Comparison of ENCODE assay signal across 8 mouse cellular contexts in the genomic region with DNA sequence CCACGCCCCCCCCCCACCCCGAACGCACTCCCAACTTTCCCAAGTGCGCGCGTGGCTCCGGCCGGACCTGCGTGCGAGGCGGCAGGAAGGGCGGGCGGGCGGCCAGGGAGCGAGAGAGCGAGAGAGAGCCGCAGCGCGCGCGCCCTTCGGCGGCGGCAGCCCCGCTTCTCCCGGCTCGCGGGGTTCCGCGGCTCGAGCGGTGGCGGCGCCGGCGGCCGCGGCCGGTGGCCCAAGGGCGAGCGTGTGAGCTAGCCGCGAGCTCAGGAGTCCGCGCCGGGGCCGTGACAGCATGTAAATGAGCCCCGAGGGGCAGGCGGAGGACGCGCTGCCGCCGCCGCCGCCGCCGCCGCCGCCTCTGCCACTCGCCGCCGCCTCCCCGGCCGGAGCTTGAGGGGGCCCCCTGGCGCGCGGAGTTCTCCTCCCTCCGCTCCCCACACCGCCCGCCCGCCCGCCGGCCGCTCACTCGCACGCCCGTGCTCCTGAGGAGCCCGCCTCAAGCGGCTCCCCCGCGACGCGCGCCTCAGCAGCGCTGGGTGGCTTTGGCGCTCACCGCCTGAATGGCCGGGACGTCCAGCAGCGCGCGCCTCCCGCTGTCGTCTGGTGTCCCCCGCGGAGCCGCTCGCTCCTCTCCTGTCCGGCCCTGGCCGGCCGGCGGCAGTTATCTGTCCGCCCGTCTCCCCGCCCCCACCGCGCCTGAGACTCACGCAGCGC. TPM values are rescaled to one million over a fixed set of nuclear protein-coding genes. Genes with fewer than 3 reads are reported as not detected.
DNase-seq lines count a peak whose midpoint lies in the region; ATAC-seq and TF ChIP-seq lines count a peak whose summit lies in the region.

No protein-coding gene starts in this region.

- no peak overlapping the region for H3K27ac ChIP-seq in ES-E14 (ENCODE audit: insufficient read depth, low read depth, low read length, poor library complexity, severe bottlenecking)
- H3K27ac ChIP-seq in brown adipose tissue, adult 24 weeks (replicated peaks; ENCODE audit: low read depth, low read length) = peak overlapping the region; percentile 68
- H3K27ac ChIP-seq in forebrain, embryonic 14.5 days (ENCODE audit: low read depth, low read length) = no peak overlapping the region

- peak overlapping the region; percentile 67 for H3K4me2 ChIP-seq in forebrain, embryonic 14.5 days (ENCODE audit: low read length)

- 0 out of 4 replicates have a peak, but pooled peaks cover 0 to 2% of the 10 kb centered on the region in 2 experiments for H3K4me1 ChIP-seq in ES-E14 (ENCODE audit: control insufficient read depth in 2 of 2, insufficient read depth in 2 of 2, low read length in 2 of 2, poor library complexity in 1 of 2)
- H3K4me1 ChIP-seq in brown adipose tissue, adult 24 weeks (ENCODE audit: control insufficient read depth, insufficient read depth, insufficient read length, low read length) = no peaks in the 10 kb centered on the region; the same call in 1 of the 2 replicates
- H3K4me1 ChIP-seq in forebrain, embryonic 14.5 days (ENCODE audit: control insufficient read depth, insufficient read depth, low read length) = no peaks in the 10 kb centered on the region
- H3K4me1 ChIP-seq in megakaryocyte, embryonic 14.5 days = peaks cover 14% of the 10 kb centered on the region

- H3K27me3 ChIP-seq in forebrain, embryonic 14.5 days (replicated peaks; ENCODE audit: control insufficient read depth, insufficient read depth, low read length) = peaks cover 26% of the 10 kb centered on the region
- H3K27me3 ChIP-seq in megakaryocyte, embryonic 14.5 days (replicated peaks) = peaks cover 10% of the 10 kb centered on the region

- H3K4me3 ChIP-seq in ES-E14 (ENCODE audit: insufficient read depth in 1 of 2, low read depth in 1 of 2, low read length in 2 of 2, poor library complexity in 1 of 2, severe bottlenecking in 1 of 2) = peak overlapping the region; percentile 57 to 74; a peak in 3 of 4 replicates
- peak overlapping the region; percentile 71 for H3K4me3 ChIP-seq in brown adipose tissue, adult 24 weeks (ENCODE audit: insufficient read depth, low read depth, low read length)
- H3K4me3 ChIP-seq in forebrain, embryonic 14.5 days (ENCODE audit: low read depth, low read length) = peak overlapping the region; percentile 43
- peak overlapping the region; percentile 93 for H3K4me3 ChIP-seq in megakaryocyte, embryonic 14.5 days (replicated peaks)

- in situ Hi-C loops in ES-E14 (cut with MboI; ENCODE audit: low sequenced_read_pairs in 2 of 2, unreplicated experiment in 2 of 2) = no loop called here

- no peaks in the 10 kb centered on the region for H3K9me3 ChIP-seq in ES-E14 (ENCODE audit: control insufficient read depth, insufficient read depth, low read depth, low read length)
- no peaks in the 10 kb centered on the region for H3K9me3 ChIP-seq in forebrain, embryonic 14.5 days (replicated peaks; ENCODE audit: control insufficient read depth, low read length)
- H3K9me3 ChIP-seq in megakaryocyte, embryonic 14.5 days = peaks cover 7% of the 10 kb centered on the region; the same call in 1 of the 2 replicates

- 23% methylated on average over 47 of the region's 109 CpGs for WGBS in forebrain, embryonic 14.5 days

- no peaks in the 10 kb centered on the region for H3K36me3 ChIP-seq in ES-E14 (ENCODE audit: control insufficient read depth, insufficient read depth, low read length, poor library complexity, severe bottlenecking)
- H3K36me3 ChIP-seq in forebrain, embryonic 14.5 days (ENCODE audit: control insufficient read depth, insufficient read depth, low read length) = no peaks in the 10 kb centered on the region
- peaks cover 26% of the 10 kb centered on the region for H3K36me3 ChIP-seq in megakaryocyte, embryonic 14.5 days (replicated peaks; ENCODE audit: low read length)

- H3K9ac ChIP-seq in ES-E14 (ENCODE audit: insufficient read depth, low read depth, low read length, poor library complexity, severe bottlenecking) = peak overlapping the region; percentile 52
- peak overlapping the region; percentile 41; the same call in 1 of the 2 replicates for H3K9ac ChIP-seq in forebrain, embryonic 14.5 days (ENCODE audit: low read length)

- ATAC-seq in forebrain, embryonic 14.5 days = peak; percentile 88
- peak; percentile 50 to 52; a peak in 3 of 4 replicates for ATAC-seq in hematopoietic stem cell, adult 5-6 weeks (replicated peaks in 1 of 2; ENCODE audit: insufficient read depth in 1 of 2, low FRiP score in 2 of 2, low TSS enrichment in 1 of 2, low read depth in 1 of 2, poor library complexity in 2 of 2, severe bottlenecking in 2 of 2)

- DNase-seq in ES-E14 (ENCODE audit: low read depth, low spot score) = peak; percentile 0
- DNase-seq in forebrain, embryonic 14.5 days (ENCODE audit: low spot score) = peak; percentile 30
- DNase-seq in left cerebral cortex, adult 18-20 months (ENCODE audit: low spot score in 2 of 2) = peak; percentile 12 to 16
- DNase-seq in right cerebral cortex, postnatal 14 days = peak; percentile 23
- DNase-seq in urinary bladder, postnatal 25 days (ENCODE audit: low spot score) = peak; percentile 31

TF ChIP-seq in ES-E14, 5 proteins besides CTCF, POLR2A, EP300 and RAD21:
- TF ChIP-seq CHD2 (IDR thresholded peaks at IDR 0.05; ENCODE audit: low read depth, low read length) (no peak), HCFC1 (IDR thresholded peaks at IDR 0.05; ENCODE audit: borderline replicate concordance, insufficient read depth, low read length) (no peak), MAFK (IDR thresholded peaks at IDR 0.05; ENCODE audit: insufficient read depth, low read depth, low read length) (no peak), ZC3H11A (IDR thresholded peaks at IDR 0.05; ENCODE audit: borderline replicate concordance, low read depth, low read length) (no peak), ZNF384 (IDR thresholded peaks at IDR 0.05; ENCODE audit: low read depth, low read length) (no peak)

RNA-seq across cellular contexts. Expression of a gene that starts 1.5 kb away (rescaled TPM):
- total RNA-seq in ES-E14 (2012; rRNA removed) = 2.5 and 3.5 TPM in 2 replicates
- polyA plus RNA-seq in brown adipose tissue, adult 24 weeks (2012; ENCODE audit: insufficient read depth, insufficient read length, missing spikeins) = 38.4 and 73.3 TPM in 2 replicates
- 103 and 109 TPM in 2 replicates for polyA plus RNA-seq in forebrain, embryonic 14.5 days (2014; fragmentation: Nextera tagmentation; extraction: Ambion mirVana)
- 66.6 and 70.2 TPM in 2 replicates for total RNA-seq in hematopoietic stem cell, adult 5-6 weeks (2017)
- 10 to 100 TPM; 78.5 to 97.3 TPM for total RNA-seq in left cerebral cortex, adult 18-20 months (2021)
- 12.7 and 59.7 TPM in 2 replicates for polyA plus RNA-seq in megakaryocyte, embryonic 14.5 days (2012; ENCODE audit: insufficient read depth, low replicate concordance)

Comparison
In these comparisons a context has a peak if more than half of its experiments do, and no peak if none do; other contexts are left out.
1. H3K4me3 ChIP-seq: peak in every context shown above with its lines; median percentile 93 in megakaryocyte, embryonic 14.5 days; 71 in brown adipose tissue, adult 24 weeks; 66 in ES-E14; 43 in forebrain, embryonic 14.5 days.
2. RNA of a gene that starts 1.5 kb away (total RNA-seq): 78.5 to 97.3 TPM in left cerebral cortex, adult 18-20 months and 66.6 to 70.2 TPM in hematopoietic stem cell, adult 5-6 weeks; 2.5 to 3.5 TPM in ES-E14; every median in the first group is over 10 times any median in the second.
3. Peak in every context shown above with its lines, with median percentiles within 50 percentile points of each other: DNase-seq.